Mouse (Mus musculus): ENCODE data around the gene Mcl1. TPM values are rescaled to one million over a fixed set of nuclear protein-coding genes. Genes with fewer than 3 reads are reported as not detected.

Gene Mcl1
- total and polyA plus RNA-seq, 2 experiments from 2014 or later = 42.8 to 105 TPM

GRCm38 (mm10) chr3:95700233-95700681 lies 41.7 kb downstream of the Mcl1 start:
- no peak overlapping the region for H3K27ac ChIP-seq (ENCODE audit: low read depth, low read length)
- H3K9ac ChIP-seq (replicated peaks; ENCODE audit: low read length, poor library complexity, severe bottlenecking) = no peak overlapping the region
- H3K36me3 ChIP-seq (ENCODE audit: insufficient read depth, low read length) = no peaks in the 10 kb centered on the region
- TF ChIP-seq CTCF (IDR thresholded peaks at IDR 0.05) = no peak
- WGBS = 66% methylated on average over 6 of the region's 6 CpGs
- ATAC-seq (ENCODE audit: low FRiP score) (0 out of 2 replicates have a peak, but pooled peaks have one; percentile 16), DNase-seq (ENCODE audit: low spot score) (peak; percentile 26)
- no peaks in the 10 kb centered on the region for H3K27me3 ChIP-seq (ENCODE audit: insufficient read depth, low read length)
- H3K4me3 ChIP-seq (ENCODE audit: low read depth, low read length) = no peak overlapping the region
- H3K9me3 ChIP-seq (ENCODE audit: low read length) = no peaks in the 10 kb centered on the region
- peaks cover 4% of the 10 kb centered on the region; the same call in 1 of the 2 replicates for H3K4me1 ChIP-seq (ENCODE audit: insufficient read depth, low read length)
- no peak overlapping the region for H3K4me2 ChIP-seq (ENCODE audit: low read depth, low read length, poor library complexity, severe bottlenecking)

DNA sequence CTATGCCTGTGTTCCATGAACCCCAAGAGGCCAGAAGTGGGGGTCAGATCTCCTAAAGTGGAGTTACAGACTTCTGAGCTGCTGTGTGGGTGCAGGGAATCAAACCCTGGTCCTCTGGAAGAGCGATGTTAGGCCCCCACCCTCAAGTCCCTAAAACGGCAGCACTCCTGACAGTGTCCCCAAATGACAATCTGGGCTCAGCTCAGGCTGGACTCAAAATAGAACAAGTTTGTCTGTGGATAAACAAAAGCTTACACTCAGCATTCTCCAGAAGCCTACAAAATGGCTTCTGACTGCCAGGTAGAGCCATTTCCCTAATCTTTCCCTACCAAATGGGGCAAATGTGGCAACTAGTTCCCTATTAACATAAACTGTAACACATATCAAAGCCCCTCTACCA lies 42.5 kb downstream of the Mcl1 start:
- Histone ChIP-seq H3K4me2 (ENCODE audit: low read depth, low read length, poor library complexity, severe bottlenecking) (no peak overlapping the region), H3K9me3 (ENCODE audit: low read length) (no peaks in the 10 kb centered on the region), H3K9ac (replicated peaks; ENCODE audit: low read length, poor library complexity, severe bottlenecking) (no peak overlapping the region), H3K36me3 (ENCODE audit: insufficient read depth, low read length) (no peaks in the 10 kb centered on the region), H3K27ac (ENCODE audit: low read depth, low read length) (no peak overlapping the region), H3K27me3 (ENCODE audit: insufficient read depth, low read length) (no peaks in the 10 kb centered on the region), H3K4me3 (ENCODE audit: low read depth, low read length) (no peak overlapping the region), H3K4me1 (ENCODE audit: insufficient read depth, low read length) (peaks cover 4% of the 10 kb centered on the region; the same call in 1 of the 2 replicates)
- no peak for TF ChIP-seq CTCF (IDR thresholded peaks at IDR 0.05)
- 88% methylated on average over 2 of the region's 2 CpGs for WGBS
- ATAC-seq (ENCODE audit: low FRiP score) (no peak), DNase-seq (ENCODE audit: low spot score) (no peak)

- 5% methylated on average over 24 of the region's 24 CpGs for WGBS
- no peaks in the 10 kb centered on the region for H3K27me3 ChIP-seq (ENCODE audit: insufficient read depth, low read length)
- no peaks in the 10 kb centered on the region for H3K36me3 ChIP-seq (ENCODE audit: insufficient read depth, low read length)
- DNase-seq (ENCODE audit: low spot score) (peak; percentile 57), ATAC-seq (ENCODE audit: low FRiP score) (peak; percentile 71)
- peak overlapping the region; percentile 12 for H3K4me3 ChIP-seq (ENCODE audit: low read depth, low read length)
- no peak overlapping the region for H3K27ac ChIP-seq (ENCODE audit: low read depth, low read length)
- no peaks in the 10 kb centered on the region for H3K9me3 ChIP-seq (ENCODE audit: low read length)
- peaks cover 4% of the 10 kb centered on the region; the same call in 1 of the 2 replicates for H3K4me1 ChIP-seq (ENCODE audit: insufficient read depth, low read length)
- H3K4me2 ChIP-seq (ENCODE audit: low read depth, low read length, poor library complexity, severe bottlenecking) = peak overlapping the region; percentile 42
- TF ChIP-seq CTCF (IDR thresholded peaks at IDR 0.05) = peak; percentile 31; the same call in 1 of the 2 replicates
- H3K9ac ChIP-seq (replicated peaks; ENCODE audit: low read length, poor library complexity, severe bottlenecking) = peak overlapping the region; percentile 48
Observed at GRCm38 (mm10) chr3:95701877-95702540, 43.4 kb downstream of the Mcl1 start.

- H3K9ac ChIP-seq (replicated peaks; ENCODE audit: low read length, poor library complexity, severe bottlenecking) = no peak overlapping the region
- no peaks in the 10 kb centered on the region for H3K36me3 ChIP-seq (ENCODE audit: insufficient read depth, low read length)
- no peak for TF ChIP-seq CTCF (IDR thresholded peaks at IDR 0.05)
- no peak overlapping the region for H3K27ac ChIP-seq (ENCODE audit: low read depth, low read length)
- no peak overlapping the region for H3K4me2 ChIP-seq (ENCODE audit: low read depth, low read length, poor library complexity, severe bottlenecking)
- WGBS = 93% methylated on average over 3 of the region's 3 CpGs
- H3K27me3 ChIP-seq (ENCODE audit: insufficient read depth, low read length) = no peaks in the 10 kb centered on the region
- no peak for ATAC-seq (ENCODE audit: low FRiP score)
- DNase-seq (ENCODE audit: low spot score) = no peak
- no peak overlapping the region for H3K4me3 ChIP-seq (ENCODE audit: low read depth, low read length)
- H3K9me3 ChIP-seq (ENCODE audit: low read length) = no peaks in the 10 kb centered on the region
- peaks cover 4% of the 10 kb centered on the region; the same call in 1 of the 2 replicates for H3K4me1 ChIP-seq (ENCODE audit: insufficient read depth, low read length)
Observed at GRCm38 (mm10) chr3:95703276-95703675, 44.7 kb downstream of the Mcl1 start.

DNA sequence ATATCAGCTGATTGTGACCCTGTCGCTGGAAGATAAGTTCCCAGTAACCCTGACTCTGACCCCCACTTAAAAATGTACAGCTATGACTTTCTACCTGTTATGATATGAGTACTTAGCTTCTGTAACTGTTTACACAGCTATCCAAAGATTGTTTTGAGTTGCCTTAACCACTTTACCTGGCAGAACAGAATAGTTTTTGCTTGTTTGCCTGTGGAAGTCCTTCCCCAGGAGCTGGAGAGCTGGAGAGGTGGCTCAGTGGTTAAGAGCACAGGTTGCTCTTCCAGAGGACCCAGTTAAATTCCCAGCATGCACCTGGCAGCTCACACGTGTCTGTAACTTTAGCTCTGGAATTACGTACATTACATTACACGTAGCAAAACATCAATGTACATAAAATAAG lies 46.0 kb downstream of the Mcl1 start:
- Histone ChIP-seq H3K4me2 (ENCODE audit: low read depth, low read length, poor library complexity, severe bottlenecking) (no peak overlapping the region), H3K4me3 (ENCODE audit: low read depth, low read length) (no peak overlapping the region), H3K4me1 (ENCODE audit: insufficient read depth, low read length) (peaks cover 4% of the 10 kb centered on the region; the same call in 1 of the 2 replicates), H3K36me3 (ENCODE audit: insufficient read depth, low read length) (no peaks in the 10 kb centered on the region), H3K27me3 (ENCODE audit: insufficient read depth, low read length) (no peaks in the 10 kb centered on the region), H3K27ac (ENCODE audit: low read depth, low read length) (no peak overlapping the region), H3K9me3 (ENCODE audit: low read length) (no peaks in the 10 kb centered on the region), H3K9ac (replicated peaks; ENCODE audit: low read length, poor library complexity, severe bottlenecking) (no peak overlapping the region)
- ATAC-seq (ENCODE audit: low FRiP score) (no peak), DNase-seq (ENCODE audit: low spot score) (no peak)
- TF ChIP-seq CTCF (IDR thresholded peaks at IDR 0.05) = no peak
- 87% methylated on average over 4 of the region's 4 CpGs for WGBS

- H3K27me3 ChIP-seq (ENCODE audit: insufficient read depth, low read length) = no peaks in the 10 kb centered on the region
- DNase-seq (ENCODE audit: low spot score) (no peak), ATAC-seq (ENCODE audit: low FRiP score) (no peak)
- no peak overlapping the region for H3K27ac ChIP-seq (ENCODE audit: low read depth, low read length)
- H3K4me1 ChIP-seq (ENCODE audit: insufficient read depth, low read length) = peaks cover 4% of the 10 kb centered on the region; the same call in 1 of the 2 replicates
- TF ChIP-seq CTCF (IDR thresholded peaks at IDR 0.05) = no peak
- H3K4me3 ChIP-seq (ENCODE audit: low read depth, low read length) = no peak overlapping the region
- WGBS = 88% methylated on average over 4 of the region's 4 CpGs
- H3K9me3 ChIP-seq (ENCODE audit: low read length) = no peaks in the 10 kb centered on the region
- H3K9ac ChIP-seq (replicated peaks; ENCODE audit: low read length, poor library complexity, severe bottlenecking) = no peak overlapping the region
- H3K4me2 ChIP-seq (ENCODE audit: low read depth, low read length, poor library complexity, severe bottlenecking) = no peak overlapping the region
- H3K36me3 ChIP-seq (ENCODE audit: insufficient read depth, low read length) = no peaks in the 10 kb centered on the region
Observed at GRCm38 (mm10) chr3:95706273-95706672, 47.7 kb downstream of the Mcl1 start.

Data from midbrain, postnatal 0 days (tissue).